ENCODE assay signal across 8 mouse cellular contexts in genomic region chr14:73324634-73325455, GRCm38 (mm10). TPM values are rescaled to one million over a fixed set of nuclear protein-coding genes. Genes with fewer than 3 reads are reported as not detected.
DNase-seq lines count a peak whose midpoint lies in the region; ATAC-seq lines count a peak whose summit lies in the region.

No protein-coding gene starts in this region.

- under 1% methylated on average over 54 of the region's 55 CpGs for WGBS in hindbrain, embryonic 13.5 days
- 2% methylated on average over 54 of the region's 55 CpGs for WGBS in limb, embryonic 12.5 days
- WGBS in midbrain, embryonic 13.5 days, result under 1% methylated on average over 51 of the region's 55 CpGs

- peak; percentile 96 for DNase-seq in heart, adult 11 months
- no peak for DNase-seq in heart, postnatal 25 days (ENCODE audit: low spot score)
- peak; percentile 53 for DNase-seq in cerebellum, adult 8-10 months
- peak; percentile 26 to 45 for DNase-seq in frontal cortex, postnatal 10 days (ENCODE audit: low spot score in 2 of 2)
- peak; percentile 59 to 85 for DNase-seq in spleen, postnatal 4 days (ENCODE audit: low spot score in 2 of 2)

- peak overlapping the region; percentile 97 for H3K27ac ChIP-seq in hindbrain, embryonic 13.5 days
- H3K27ac ChIP-seq in limb, embryonic 12.5 days, result peak overlapping the region; percentile 87
- H3K27ac ChIP-seq in midbrain, embryonic 13.5 days, result peak overlapping the region; percentile 96

- peaks cover 23% of the 10 kb centered on the region for H3K4me1 ChIP-seq in hindbrain, embryonic 13.5 days (replicated peaks)
- peaks cover 7% of the 10 kb centered on the region for H3K4me1 ChIP-seq in limb, embryonic 12.5 days (replicated peaks)
- H3K4me1 ChIP-seq in midbrain, embryonic 13.5 days (replicated peaks), result peaks cover 28% of the 10 kb centered on the region

- intact Hi-C loops in heart, postnatal 25 days (cut with DNase I), result loop anchor here (2.0 to 5.0 kb wide), 2 partner anchors 20 to 42 kb away; no protein-coding TSS in a partner anchor

- peak overlapping the region; percentile 93 for H3K4me3 ChIP-seq in hindbrain, embryonic 13.5 days
- H3K4me3 ChIP-seq in limb, embryonic 12.5 days (replicated peaks), result peak overlapping the region; percentile 93
- peak overlapping the region; percentile 93 for H3K4me3 ChIP-seq in midbrain, embryonic 13.5 days (replicated peaks)

- H3K9me3 ChIP-seq in hindbrain, embryonic 13.5 days, result no peaks in the 10 kb centered on the region
- no peaks in the 10 kb centered on the region for H3K9me3 ChIP-seq in limb, embryonic 12.5 days
- no peaks in the 10 kb centered on the region for H3K9me3 ChIP-seq in midbrain, embryonic 13.5 days

- no peaks in the 10 kb centered on the region for H3K27me3 ChIP-seq in hindbrain, embryonic 13.5 days
- H3K27me3 ChIP-seq in limb, embryonic 12.5 days, result no peaks in the 10 kb centered on the region
- H3K27me3 ChIP-seq in midbrain, embryonic 13.5 days, result no peaks in the 10 kb centered on the region

- peaks cover 3% of the 10 kb centered on the region; the same call in 1 of the 2 replicates for H3K36me3 ChIP-seq in hindbrain, embryonic 13.5 days
- H3K36me3 ChIP-seq in limb, embryonic 12.5 days, result no peaks in the 10 kb centered on the region
- peaks cover 7% of the 10 kb centered on the region; the same call in 1 of the 2 replicates for H3K36me3 ChIP-seq in midbrain, embryonic 13.5 days

- H3K9ac ChIP-seq in hindbrain, embryonic 13.5 days, result peak overlapping the region; percentile 94
- peak overlapping the region; percentile 83 for H3K9ac ChIP-seq in limb, embryonic 12.5 days (replicated peaks)
- peak overlapping the region; percentile 95 for H3K9ac ChIP-seq in midbrain, embryonic 13.5 days (replicated peaks)

- H3K4me2 ChIP-seq in hindbrain, embryonic 13.5 days, result peak overlapping the region; percentile 88
- H3K4me2 ChIP-seq in limb, embryonic 12.5 days, result peak overlapping the region; percentile 93
- H3K4me2 ChIP-seq in midbrain, embryonic 13.5 days (replicated peaks), result peak overlapping the region; percentile 84

- peak; percentile 54; the same call in 1 of the 2 replicates for ATAC-seq in hindbrain, embryonic 13.5 days (ENCODE audit: low FRiP score)
- ATAC-seq in limb, embryonic 12.5 days (ENCODE audit: insufficient number of reproducible peaks, insufficient read depth, low FRiP score, low TSS enrichment, low read depth), result peak; percentile 45; the same call in 1 of the 2 replicates
- peak; percentile 75 for ATAC-seq in midbrain, embryonic 13.5 days

RNA-seq across cellular contexts. Expression of gene Rb1, which starts 0.8 kb away (rescaled TPM):
- total RNA-seq in heart, postnatal 25 days (2021), result 10 to 100 TPM; 16.4 to 18.7 TPM
- polyA plus RNA-seq in hindbrain, embryonic 13.5 days (2015; fragmentation: Nextera tagmentation; extraction: Ambion mirVana), result 21.8 and 22.4 TPM in 2 replicates
- 18.8 and 22.2 TPM in 2 replicates for polyA plus RNA-seq in limb, embryonic 12.5 days (2016; fragmentation: Nextera tagmentation; extraction: Ambion mirVana)
- polyA plus RNA-seq in midbrain, embryonic 13.5 days (2015; fragmentation: Nextera tagmentation; extraction: Ambion mirVana), result 21.2 and 22.3 TPM in 2 replicates
